Mouse (Mus musculus) heart, postnatal 36 days (tissue): ENCODE measurements around the gene Lbhd2. TPM values are rescaled to one million over a fixed set of nuclear protein-coding genes. Genes with fewer than 3 reads are reported as not detected.

Experiments used
- DNase-seq, 2 experiments: peaks; one replicate each; pipeline ENCODE4 v3.0.0; 2021 to 2022
- intact Hi-C: fragments of 180-260 bp; cut with DNase I; formaldehyde crosslinking; loops from one replicate; pipeline ENCODE4 v1.15.1; 2025
- total RNA-seq, 2 experiments: library from RNA; stranded (reverse); gene quantifications; 2 replicates each; pipeline ENCODE4 v1.2.3; 2021

Lbhd2 gene
- total RNA-seq, result not detected

GRCm38 (mm10) chr12:111406622-111407021, at the start of gene Lbhd2:
Gene Lbhd2 (plus strand): TSS chr12:111406809.
- DNase-seq, result no peak
- intact Hi-C loops, result no loop called here

DNA sequence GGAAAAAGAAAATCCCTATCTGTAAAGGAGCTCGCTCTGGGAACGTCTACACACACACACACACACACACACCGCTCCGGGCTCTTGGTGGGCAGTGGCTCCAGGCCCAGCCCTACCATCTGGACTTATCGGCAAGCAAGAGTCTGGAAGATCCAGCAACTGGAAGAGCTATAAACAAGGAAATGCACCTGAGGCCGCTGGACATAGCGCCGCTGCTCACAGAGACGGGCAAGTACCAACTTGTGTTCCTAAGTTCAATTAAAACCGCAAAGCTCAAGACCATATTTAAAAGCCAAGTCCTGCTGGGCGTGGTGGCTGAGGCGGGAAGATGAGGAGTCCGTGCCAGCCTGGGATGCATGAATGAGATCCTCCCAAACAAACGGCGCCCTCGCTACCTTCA, 45.9 kb upstream of the Lbhd2 start:
- intact Hi-C loops, result loop anchor here (2.0 kb wide), 1 partner anchor 16 kb away; the partner anchor contains the start of gene Cdc42bpb
- no peak for DNase-seq

- intact Hi-C loops, result loop anchor here (2.0 kb wide), 1 partner anchor 15 kb away; the partner anchor contains the start of gene Cdc42bpb
- no peak for DNase-seq
Observed at GRCm38 (mm10) chr12:111361319-111362098, 45.1 kb upstream of the Lbhd2 start.

GRCm38 (mm10) chr12:111364234-111364633, 42.4 kb upstream of the Lbhd2 start:
- no peak for DNase-seq
- intact Hi-C loops, result no loop called here

GRCm38 (mm10) chr12:111367065-111367464, 39.5 kb upstream of the Lbhd2 start:
- intact Hi-C loops, result no loop called here
- no peak for DNase-seq

GRCm38 (mm10) chr12:111370249-111370648, 36.4 kb upstream of the Lbhd2 start:
- no peak for DNase-seq
- intact Hi-C loops, result no loop called here

DNA sequence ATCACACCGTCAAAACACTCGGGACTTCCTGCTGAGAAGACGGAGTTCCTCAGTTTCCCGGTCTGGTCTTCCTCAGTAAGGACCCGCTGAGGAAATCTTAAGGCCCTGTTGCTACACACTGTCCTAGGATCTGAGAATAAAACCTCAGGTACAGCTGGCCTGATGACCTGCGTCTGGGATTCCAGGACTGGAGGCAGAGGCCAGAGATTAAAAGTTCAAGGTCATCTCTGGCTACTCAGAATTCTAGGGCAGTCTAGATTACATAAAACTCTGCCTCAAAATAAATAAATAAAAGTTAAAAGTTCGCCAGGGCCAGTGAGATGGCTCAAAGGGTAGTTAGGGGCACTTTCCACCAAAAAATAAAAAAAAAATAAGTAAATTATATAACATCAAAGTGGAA, 34.7 kb upstream of the Lbhd2 start:
- DNase-seq, result no peak
- intact Hi-C loops, result no loop called here

DNA sequence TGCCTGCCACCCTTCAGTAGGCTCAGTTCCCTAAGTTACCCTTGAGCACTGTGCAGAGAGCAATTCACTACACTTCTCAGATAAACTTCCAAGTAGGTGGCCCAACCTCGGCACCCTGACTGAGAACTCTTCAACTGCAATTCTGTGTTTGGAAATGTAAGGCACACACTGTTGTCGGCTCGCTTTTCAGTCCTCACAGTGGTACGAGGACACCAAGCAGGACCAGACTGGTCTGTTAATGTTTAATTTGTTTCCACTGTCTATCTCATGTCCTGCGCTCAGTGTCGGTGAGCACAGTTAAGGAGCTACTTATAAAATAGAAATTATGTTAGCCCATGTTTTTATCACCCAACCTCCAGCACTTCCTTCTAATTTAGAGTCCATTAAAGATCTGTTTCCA, 33.2 kb upstream of the Lbhd2 start:
- DNase-seq, result no peak
- intact Hi-C loops, result no loop called here

DNA sequence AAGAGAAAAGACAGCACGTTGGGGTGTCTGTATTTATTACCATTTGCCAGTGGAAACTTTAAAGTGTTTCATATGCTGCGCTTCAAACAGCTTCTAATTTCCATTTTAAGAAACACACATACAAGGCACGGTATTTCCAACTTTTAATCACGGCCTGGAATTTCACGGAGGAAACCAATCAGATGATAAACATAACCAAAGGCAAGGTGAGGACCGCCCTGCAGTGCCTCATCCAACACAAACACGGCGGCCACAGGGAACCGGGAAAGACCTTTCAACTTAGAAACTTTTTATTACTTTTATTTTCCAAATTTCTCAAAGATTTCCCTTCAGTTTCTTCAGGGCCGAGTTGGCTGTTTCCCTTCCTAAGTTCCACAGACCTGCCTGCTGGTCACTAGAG, 31.9 kb upstream of the Lbhd2 start:
- intact Hi-C loops, result no loop called here
- DNase-seq, result no peak

DNA sequence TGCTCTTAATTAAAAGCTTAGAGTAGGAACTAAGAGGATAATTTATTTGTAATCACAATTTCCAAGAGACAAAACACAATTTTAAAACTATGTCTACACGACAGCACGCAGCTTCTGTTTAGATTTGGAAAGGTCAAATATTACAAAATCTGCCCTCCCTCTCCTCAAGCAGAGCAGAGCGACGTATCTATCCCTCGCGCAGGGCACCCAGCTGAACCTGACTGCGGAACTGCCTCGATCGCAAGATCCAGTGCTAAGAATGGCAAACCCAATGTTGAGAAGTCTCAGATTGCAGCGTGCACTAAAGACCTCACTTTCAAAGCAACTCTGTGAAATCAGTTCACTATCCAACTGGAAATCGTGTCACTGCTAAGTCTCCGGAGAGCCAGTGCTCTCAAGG, 31.1 kb upstream of the Lbhd2 start:
- DNase-seq, result no peak
- intact Hi-C loops, result no loop called here

- no peak for DNase-seq
- intact Hi-C loops, result loop anchor here (2.0 kb wide), 1 partner anchor 15 kb away; no protein-coding TSS in a partner anchor
Observed at GRCm38 (mm10) chr12:111376053-111376452, 30.6 kb upstream of the Lbhd2 start.

GRCm38 (mm10) chr12:111376826-111377331, 29.7 kb upstream of the Lbhd2 start:
- intact Hi-C loops, result loop anchor here (2.0 kb wide), 1 partner anchor 16 kb away; no protein-coding TSS in a partner anchor
- DNase-seq, result peak; percentile 68 to 76

DNA sequence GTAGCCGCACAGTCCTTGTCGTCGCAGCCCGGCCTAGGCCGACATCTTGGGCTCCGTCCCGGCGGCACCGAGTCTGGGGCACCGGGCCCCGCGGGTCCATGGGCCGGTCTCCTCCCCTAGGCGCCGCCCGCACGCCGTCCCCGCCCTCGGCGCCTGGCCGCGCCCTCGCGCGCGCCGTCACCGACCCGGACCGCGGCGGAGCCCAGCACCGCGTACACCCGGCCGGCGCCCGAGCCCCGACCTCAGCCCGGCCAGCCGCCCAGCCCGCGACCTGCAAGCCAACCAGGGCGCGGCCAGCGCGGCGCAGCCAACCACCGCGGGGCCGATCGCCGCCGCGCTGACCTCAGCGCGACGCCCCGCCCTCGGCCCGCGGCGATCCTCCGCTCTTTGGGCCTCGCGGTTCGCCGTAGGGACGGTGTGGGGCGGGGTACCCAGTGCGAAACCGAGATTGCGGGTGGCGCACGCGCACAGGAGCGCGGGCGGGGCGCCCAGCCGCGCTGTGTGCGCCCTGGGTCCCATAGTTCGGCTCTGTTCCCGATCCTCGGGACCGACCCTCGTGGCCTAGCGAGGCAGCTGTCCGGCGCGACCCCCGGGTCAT, 29.1 kb upstream of the Lbhd2 start, which contains the start of gene Cdc42bpb:
Gene Cdc42bpb (minus strand): TSS at position 343 of the 598 bp plus-strand sequence.
- intact Hi-C loops, result loop anchor here (2.0 kb wide), 1 partner anchor 17 kb away; no protein-coding TSS in a partner anchor
- peak; percentile 96 for DNase-seq

DNA sequence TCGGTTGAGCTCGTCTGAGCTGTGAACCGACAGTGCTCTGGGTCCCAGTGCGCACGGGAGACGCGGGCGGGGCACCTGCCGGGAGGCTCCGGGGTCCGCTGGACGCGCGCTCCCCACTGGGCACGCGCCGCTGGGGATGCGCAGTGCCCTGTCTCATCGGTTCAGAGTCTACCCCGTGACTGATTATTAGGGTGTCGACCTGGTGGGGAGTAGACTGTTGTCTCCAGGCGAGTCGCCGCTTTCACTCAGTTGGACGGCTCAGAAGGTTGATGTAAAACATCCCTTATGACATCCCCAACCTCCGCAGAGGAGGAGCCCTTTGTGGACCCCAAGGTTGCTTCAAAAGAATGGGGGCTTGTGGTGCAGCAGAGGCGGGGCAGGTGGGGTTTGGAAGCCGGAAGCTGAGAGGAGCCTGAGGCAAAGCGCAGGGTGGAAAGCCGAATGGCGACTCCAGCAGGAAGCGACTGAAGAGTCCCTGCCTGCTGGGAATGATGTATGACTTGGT, 28.6 kb upstream of the Lbhd2 start:
- DNase-seq, result no peak
- intact Hi-C loops, result loop anchor here (2.0 kb wide), 1 partner anchor 17 kb away; no protein-coding TSS in a partner anchor

DNA sequence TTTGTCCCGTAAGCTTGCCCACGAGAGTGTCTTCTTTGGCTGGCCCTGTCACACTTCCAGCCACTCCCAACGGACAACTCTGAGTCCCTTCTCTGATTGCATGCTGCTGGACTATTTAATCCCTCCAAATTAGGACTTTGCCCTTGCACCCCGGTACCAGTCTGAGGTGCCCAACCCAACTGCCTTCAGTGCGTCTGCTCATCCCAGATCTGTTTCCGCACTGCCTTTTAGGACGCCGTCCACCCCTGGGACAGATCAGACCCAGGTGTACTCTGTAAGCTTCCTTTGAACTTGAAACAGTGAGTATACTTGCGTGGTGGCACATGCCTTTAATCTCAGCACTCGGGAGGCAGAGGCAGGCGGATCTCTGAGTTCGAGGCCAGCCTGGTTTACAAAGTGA, 27.8 kb upstream of the Lbhd2 start:
- no peak for DNase-seq
- intact Hi-C loops, result no loop called here

DNA sequence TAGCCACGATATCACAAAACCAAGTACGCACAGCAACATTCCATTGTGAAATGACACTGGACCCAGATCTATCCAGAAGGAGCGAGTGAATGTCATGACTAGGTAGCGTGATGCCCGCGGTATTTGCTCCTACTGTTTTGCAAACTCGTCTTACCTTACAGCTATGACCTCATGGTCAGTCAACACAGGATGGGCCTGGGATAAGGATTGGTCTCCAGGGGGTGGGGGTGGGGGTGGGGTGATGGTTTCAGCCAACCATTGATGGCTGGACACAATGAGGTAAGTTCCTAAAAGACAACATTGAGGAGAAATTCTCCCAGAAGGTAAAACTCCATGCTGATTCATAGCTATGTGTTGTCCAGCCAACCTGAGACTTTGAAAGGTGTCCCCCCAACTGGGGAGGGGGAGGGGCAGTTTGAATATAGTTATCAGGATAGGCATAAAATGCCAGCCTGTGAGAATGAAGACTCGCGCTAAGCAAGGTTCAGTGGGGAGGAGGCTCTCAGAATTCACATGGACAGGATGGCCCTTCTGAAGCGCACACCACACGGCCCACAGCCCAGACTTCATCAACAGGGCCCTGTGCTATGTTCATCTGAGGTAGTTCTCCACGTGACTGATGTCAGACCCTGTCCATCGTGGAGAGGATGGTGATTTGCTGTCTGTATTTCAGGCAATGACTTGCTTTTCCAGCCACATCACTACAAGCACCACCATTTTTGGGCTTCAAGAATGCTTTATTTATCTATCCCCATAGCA, 20.5 kb upstream of the Lbhd2 start:
- DNase-seq, result no peak
- intact Hi-C loops, result no loop called here

DNA sequence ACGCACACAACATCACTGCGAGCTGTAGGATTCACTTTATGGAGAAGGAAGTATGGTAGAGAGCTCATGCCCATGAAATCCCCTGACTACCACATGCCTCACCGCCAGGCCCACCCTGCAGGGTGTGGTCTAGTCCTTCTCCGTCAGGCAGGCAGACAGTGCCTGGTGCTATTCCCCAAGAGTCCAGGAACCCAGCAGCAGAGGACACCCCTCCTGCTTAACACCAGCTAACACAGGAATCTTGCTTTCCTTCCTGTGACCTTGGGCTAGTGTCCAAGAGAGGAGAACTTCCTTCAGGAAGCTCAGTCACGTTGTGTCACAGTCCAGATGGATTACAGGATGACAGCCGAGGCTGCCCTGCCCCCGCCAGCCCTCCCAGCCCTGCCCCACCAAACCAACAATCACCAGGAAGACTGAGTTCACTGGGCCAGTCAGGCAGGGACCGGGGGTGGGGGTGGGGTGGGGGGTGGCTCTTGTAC, 19.9 kb upstream of the Lbhd2 start:
- DNase-seq, result peak; percentile 52 to 63
- intact Hi-C loops, result no loop called here

GRCm38 (mm10) chr12:111387146-111387545, 19.5 kb upstream of the Lbhd2 start:
- intact Hi-C loops, result no loop called here

GRCm38 (mm10) chr12:111394008-111394407, 12.6 kb upstream of the Lbhd2 start:
- intact Hi-C loops, result loop anchor here (2.0 kb wide), 1 partner anchor 13 kb away; no protein-coding TSS in a partner anchor
- DNase-seq, result no peak

More at GRCm38 (mm10) chr12:111387146-111387545, 19.5 kb upstream of the Lbhd2 start:
- DNase-seq, result no peak

DNA sequence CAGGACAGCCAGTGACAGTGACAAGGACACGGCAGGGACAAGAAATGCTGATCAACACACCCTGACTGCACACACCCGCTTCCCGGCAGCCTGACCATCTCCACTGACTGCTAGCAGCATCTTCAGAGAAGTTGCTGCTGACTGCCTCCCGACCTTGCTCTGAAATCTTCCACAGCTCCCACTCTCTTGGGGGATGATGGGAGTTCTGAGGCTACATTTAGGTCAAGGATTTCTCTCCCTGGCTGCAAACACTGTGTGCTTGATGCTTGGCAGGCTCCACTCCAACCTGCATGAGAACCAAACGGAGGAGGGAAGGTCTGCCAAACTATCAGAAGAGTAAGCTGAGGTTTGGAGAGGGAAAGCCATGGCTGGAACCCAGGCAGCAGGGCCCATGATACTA, 9.6 kb upstream of the Lbhd2 start:
- DNase-seq, result no peak
- intact Hi-C loops, result no loop called here
